Mouse (Mus musculus) testis, adult 2 months (tissue): ENCODE results near the gene Tmem51.

ENCODE experiments used
- CTCF ChIP-seq: fragments of 200-500 bp; IDR thresholded peaks from 2 replicates; pipeline ENCODE4 v1.5.1; 2012; ENCODE audit warnings: low read depth, mild to moderate bottlenecking, inconsistent platforms, low read length, moderate library complexity; ENCODE audit not compliant: control insufficient read depth, insufficient read depth, insufficient replicate concordance
- POLR2A ChIP-seq: fragments of 200-500 bp; IDR thresholded peaks from 2 replicates; pipeline ENCODE4 v1.6.1; 2012; ENCODE audit warnings: low read depth, mild to moderate bottlenecking, inconsistent platforms, low read length, moderate library complexity; ENCODE audit not compliant: control insufficient read depth

DNA sequence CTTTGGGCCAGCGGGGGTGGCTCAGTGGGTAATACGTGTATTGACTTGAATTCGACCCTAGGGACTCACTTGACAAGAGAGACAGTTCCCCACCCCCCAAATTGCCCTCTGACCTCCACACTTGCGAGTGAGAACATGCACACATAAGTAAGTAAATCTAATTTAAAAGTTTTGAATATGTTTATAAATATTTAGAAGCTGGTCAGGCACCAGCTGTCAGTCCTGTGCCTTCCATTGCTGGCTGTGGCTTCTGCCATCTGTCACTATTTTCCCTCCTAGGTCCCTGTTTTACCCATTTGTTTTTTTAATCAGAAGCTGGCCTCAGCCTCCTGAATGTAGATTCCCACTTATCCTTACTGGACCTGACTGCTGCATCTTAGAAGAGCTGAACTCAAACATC is 4.3 kb upstream of the Tmem51 start:
- TF ChIP-seq POLR2A (no peak), CTCF (no peak)
